In the genomic region with DNA sequence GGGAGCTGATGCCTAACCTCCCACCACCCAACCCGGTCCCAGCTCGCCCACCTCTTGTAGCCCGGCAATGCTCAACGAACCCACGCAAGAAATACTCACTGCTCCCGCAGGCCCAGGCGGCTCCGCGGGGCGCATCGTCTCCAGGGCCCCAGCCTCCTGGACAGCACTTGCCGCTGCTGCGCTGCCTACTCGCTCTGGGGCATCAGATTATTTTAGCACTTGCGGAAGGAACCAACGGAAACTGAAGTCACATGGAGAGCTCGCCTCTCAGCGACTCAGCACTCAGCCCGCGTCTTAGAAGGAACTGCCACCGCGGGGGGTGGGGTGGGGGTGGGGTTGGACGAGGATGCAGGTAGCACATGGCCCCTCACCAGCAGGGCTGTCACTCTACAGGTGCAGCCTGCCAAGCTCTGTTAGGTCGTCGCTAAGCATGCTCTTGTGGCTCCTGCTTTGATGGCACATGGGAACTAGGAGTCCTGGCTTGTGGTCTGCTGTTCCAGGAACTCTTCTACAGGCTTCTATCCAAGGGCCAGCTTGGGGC, we compare ENCODE assay signal across 8 mouse cellular contexts. TPM values are rescaled to one million over a fixed set of nuclear protein-coding genes. Genes with fewer than 3 reads are reported as not detected.
A peak's percentile ranks its signal among the peaks of the same experiment; 100 is the strongest.
DNase-seq lines count a peak whose midpoint lies in the region; ATAC-seq lines count a peak whose summit lies in the region.

A gene (minus strand): TSS at position 314 of the 541 bp plus-strand sequence.

- H3K36me3 ChIP-seq in embryonic facial prominence, embryonic 13.5 days, result no peaks in the 10 kb centered on the region
- H3K36me3 ChIP-seq in heart, embryonic 15.5 days, result no peaks in the 10 kb centered on the region
- H3K36me3 ChIP-seq in lung, embryonic 15.5 days, result no peaks in the 10 kb centered on the region

- no peak within 1 kb of the TSS; the same call in 1 of the 2 replicates for H3K27ac ChIP-seq in embryonic facial prominence, embryonic 13.5 days
- peak within 1 kb of the TSS; percentile 61 for H3K27ac ChIP-seq in heart, embryonic 15.5 days
- peak within 1 kb of the TSS; percentile 41 for H3K27ac ChIP-seq in lung, embryonic 15.5 days

- peaks cover 21% of the 10 kb centered on the region for H3K27me3 ChIP-seq in embryonic facial prominence, embryonic 13.5 days
- H3K27me3 ChIP-seq in heart, embryonic 15.5 days, result peaks cover 3% of the 10 kb centered on the region; the same call in 1 of the 2 replicates
- H3K27me3 ChIP-seq in lung, embryonic 15.5 days, result 0 out of 2 replicates have a peak, but pooled peaks cover 5% of the 10 kb centered on the region

- no peaks in the 10 kb centered on the region for H3K9me3 ChIP-seq in embryonic facial prominence, embryonic 13.5 days
- H3K9me3 ChIP-seq in heart, embryonic 15.5 days (replicated peaks), result no peaks in the 10 kb centered on the region
- no peaks in the 10 kb centered on the region for H3K9me3 ChIP-seq in lung, embryonic 15.5 days

- DNase-seq in CD4-positive, CD25-positive, alpha-beta regulatory T cell, adult 2 months (ENCODE audit: low read depth, low spot score), result peak; percentile 90
- peak; percentile 45 for DNase-seq in adrenal gland, postnatal 25 days
- DNase-seq in kidney, postnatal 36 days, result peak; percentile 60 to 64
- DNase-seq in thymus, postnatal 36 days, result peak; percentile 77 to 84

- peak within 1 kb of the TSS; percentile 71 for H3K9ac ChIP-seq in embryonic facial prominence, embryonic 13.5 days
- peak within 1 kb of the TSS; percentile 61 for H3K9ac ChIP-seq in heart, embryonic 15.5 days
- peak within 1 kb of the TSS; percentile 49 for H3K9ac ChIP-seq in lung, embryonic 15.5 days

- peak; percentile 52; the same call in 1 of the 2 replicates for ATAC-seq in embryonic facial prominence, embryonic 13.5 days (ENCODE audit: insufficient number of reproducible peaks, insufficient read depth, low FRiP score, low TSS enrichment, low read depth)
- peak; percentile 58; the same call in 1 of the 2 replicates for ATAC-seq in heart, embryonic 15.5 days (replicated peaks; ENCODE audit: insufficient number of reproducible peaks, insufficient read depth, low FRiP score, low read depth)
- ATAC-seq in lung, embryonic 15.5 days (ENCODE audit: borderline replicate concordance, extremely low read depth, low FRiP score, low TSS enrichment), result no peak
- ATAC-seq in neutrophil, adult 5-6 weeks (ENCODE audit: extremely low read depth, insufficient number of reproducible peaks, low FRiP score, poor library complexity, severe bottlenecking), result peak; percentile 76

- H3K4me3 ChIP-seq in embryonic facial prominence, embryonic 13.5 days, result peak within 1 kb of the TSS; percentile 44
- peak within 1 kb of the TSS; percentile 56 for H3K4me3 ChIP-seq in heart, embryonic 15.5 days
- peak within 1 kb of the TSS; percentile 44 for H3K4me3 ChIP-seq in lung, embryonic 15.5 days

- H3K4me1 ChIP-seq in embryonic facial prominence, embryonic 13.5 days, result peaks cover 9% of the 10 kb centered on the region
- peaks cover 14% of the 10 kb centered on the region for H3K4me1 ChIP-seq in heart, embryonic 15.5 days (replicated peaks)
- H3K4me1 ChIP-seq in lung, embryonic 15.5 days, result peaks cover 6% of the 10 kb centered on the region; the same call in 1 of the 2 replicates

- H3K4me2 ChIP-seq in embryonic facial prominence, embryonic 13.5 days, result peak within 1 kb of the TSS; percentile 83
- peak within 1 kb of the TSS; percentile 79 for H3K4me2 ChIP-seq in heart, embryonic 15.5 days
- H3K4me2 ChIP-seq in lung, embryonic 15.5 days, result peak within 1 kb of the TSS; percentile 64

- WGBS in embryonic facial prominence, embryonic 13.5 days, result 1% methylated on average over 25 of the region's 25 CpGs
- WGBS in heart, embryonic 15.5 days, result 2% methylated on average over 25 of the region's 25 CpGs
- 2% methylated on average over 25 of the region's 25 CpGs for WGBS in lung, embryonic 15.5 days

RNA-seq across cellular contexts. Expression of the gene that starts here (rescaled TPM):
- 6.1 and 8.9 TPM in 2 replicates for total RNA-seq in adrenal gland, postnatal 25 days (2021)
- 13.0 and 13.4 TPM in 2 replicates for polyA plus RNA-seq in embryonic facial prominence, embryonic 13.5 days (2015; fragmentation: Nextera tagmentation; extraction: Ambion mirVana)
- 7.6 and 18.4 TPM in 2 replicates for polyA plus RNA-seq in heart, embryonic 15.5 days (2015; fragmentation: Nextera tagmentation; extraction: Ambion mirVana)
- 39.6 and 45.8 TPM in 2 replicates for polyA plus RNA-seq in lung, embryonic 15.5 days (2015; fragmentation: Nextera tagmentation; extraction: Ambion mirVana)
- 142 and 149 TPM in 2 replicates for total RNA-seq in neutrophil, adult 5-6 weeks (2017)

Comparison
In these comparisons a context has a peak if more than half of its experiments do, and no peak if none do; other contexts are left out.
1. RNA of the gene that starts here (total RNA-seq): 142 to 149 TPM in neutrophil, adult 5-6 weeks; 6.1 to 8.9 TPM in adrenal gland, postnatal 25 days; every median in the first group is over 10 times any median in the second.
2. Peak in every context shown above with its lines, with median percentiles within 50 percentile points of each other: DNase-seq, H3K4me2 ChIP-seq, H3K4me3 ChIP-seq and H3K9ac ChIP-seq.